Mouse (Mus musculus): ENCODE measurements around the gene Prpsap1. TPM values are rescaled to one million over a fixed set of nuclear protein-coding genes. Genes with fewer than 3 reads are reported as not detected.
A peak's percentile ranks its signal among the peaks of the same experiment; 100 is the strongest.

Gene Prpsap1
- polyA plus RNA-seq (2017; shearing (Covaris generic)): 10 to 100 TPM; 32.9 to 39.6 TPM

DNA sequence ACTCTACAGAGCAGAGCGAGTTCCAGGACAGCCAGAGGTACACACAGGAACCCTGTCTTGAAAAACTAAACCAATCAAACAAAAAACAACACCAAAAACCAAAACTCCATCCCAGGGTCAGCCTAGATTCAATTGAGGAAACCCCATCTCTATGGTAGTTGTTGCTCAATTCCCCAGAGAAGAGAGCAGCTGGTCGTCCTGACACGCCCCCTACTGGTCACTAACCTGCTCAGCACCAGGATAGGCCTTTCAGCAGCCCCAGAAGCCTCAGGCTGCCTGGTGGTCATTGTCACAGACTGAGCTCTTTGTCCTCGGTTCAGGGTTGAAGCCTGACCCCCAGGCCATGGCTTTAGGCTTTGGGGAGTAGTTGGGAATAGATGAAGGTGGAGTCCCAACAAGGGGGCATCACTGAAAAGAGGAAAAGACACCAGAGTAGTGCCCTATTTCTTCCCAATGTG lies at the start of gene Prpsap1:
TSS of gene Prpsap1 (minus strand) at position 408 of the 458 bp plus-strand sequence.
- no peak for ATAC-seq

DNA sequence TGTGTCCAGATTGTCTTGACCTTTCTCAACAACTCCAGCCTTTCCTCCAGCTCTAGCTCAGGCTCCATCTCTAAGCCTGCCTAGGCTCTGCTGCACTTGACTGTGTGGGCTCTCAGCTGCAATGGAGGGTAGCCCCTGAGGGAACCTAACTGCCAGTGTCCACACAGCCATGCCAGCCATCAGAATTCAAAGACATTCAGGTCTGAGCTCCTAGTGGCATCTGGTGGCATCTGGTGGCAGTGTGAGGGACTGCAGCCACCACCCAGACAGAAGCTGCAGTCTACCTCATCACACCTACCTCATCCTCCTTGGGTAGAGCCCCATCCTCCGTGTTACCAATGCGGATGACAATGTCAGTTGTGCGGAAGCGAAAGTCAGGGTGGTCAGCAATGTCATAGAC lies 49.1 kb upstream of the Prpsap1 start:
- no peak for ATAC-seq

DNA sequence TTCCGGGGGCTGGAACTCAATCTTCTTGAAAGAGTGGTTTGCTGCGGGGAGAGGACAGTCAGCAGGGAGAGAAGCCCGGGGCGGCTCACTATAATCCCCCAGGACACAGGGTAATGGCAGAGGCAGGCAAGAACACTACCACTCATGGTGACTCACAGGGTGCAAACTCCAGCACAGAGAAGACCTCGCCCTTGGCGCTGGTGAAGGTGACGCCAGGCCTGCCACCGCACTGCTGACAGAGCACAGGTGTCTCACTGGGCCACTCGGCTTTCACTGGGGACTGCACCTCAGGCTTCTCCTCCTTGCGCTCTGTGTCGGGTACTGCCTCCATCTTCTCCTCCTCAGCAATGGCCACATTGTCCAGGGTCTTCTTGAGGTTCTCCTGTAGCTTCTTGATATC lies 47.2 kb upstream of the Prpsap1 start:
- ATAC-seq: no peak

DNA sequence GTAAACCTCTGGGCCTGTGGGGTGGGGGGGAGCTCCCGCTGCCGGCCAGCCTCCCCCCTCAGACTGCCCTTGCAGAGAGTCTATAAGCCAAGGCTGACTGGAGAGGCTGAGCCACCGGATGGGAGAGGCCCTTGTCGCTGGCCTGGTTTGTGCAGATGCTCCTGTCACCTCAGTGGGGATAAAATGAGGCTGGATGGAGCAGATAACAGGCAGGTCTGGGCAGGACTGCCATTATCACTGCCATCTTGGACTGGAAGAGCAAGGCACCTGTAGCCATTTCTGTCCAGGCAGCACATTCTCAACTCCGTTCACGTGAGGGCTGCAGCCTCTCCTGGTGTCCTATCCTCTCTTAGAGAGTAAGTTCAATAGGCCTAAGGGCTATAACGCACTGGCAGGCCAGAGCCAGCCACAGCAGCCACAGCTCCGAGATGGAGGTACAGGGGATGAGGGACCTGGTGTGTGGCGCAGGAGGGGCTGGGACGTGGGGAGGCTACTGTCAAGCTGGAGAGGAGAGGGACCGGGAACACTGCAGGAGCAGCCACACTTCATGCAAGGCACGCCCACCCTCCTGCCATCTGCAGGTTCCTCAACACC lies 44.2 kb upstream of the Prpsap1 start:
- no peak for ATAC-seq

DNA sequence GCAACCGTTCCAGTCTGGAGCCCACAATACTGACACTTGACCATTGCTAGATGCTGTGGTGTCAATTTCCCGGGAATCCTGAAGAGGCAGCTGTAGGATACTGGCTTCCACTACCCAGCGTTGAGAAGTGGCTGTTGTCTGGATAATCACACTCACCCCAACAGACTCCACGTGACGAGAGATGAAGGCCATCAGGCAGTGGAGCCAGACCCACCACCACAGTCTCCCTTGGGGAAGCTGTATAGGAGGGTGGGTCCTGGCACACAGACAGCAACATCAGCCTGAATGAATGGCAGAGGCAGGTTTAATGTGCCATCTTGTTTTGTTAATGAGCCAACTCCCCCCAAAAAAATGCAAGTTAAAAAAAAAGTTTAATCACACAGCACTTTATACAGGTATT lies 43.4 kb upstream of the Prpsap1 start:
- no peak for ATAC-seq

DNA sequence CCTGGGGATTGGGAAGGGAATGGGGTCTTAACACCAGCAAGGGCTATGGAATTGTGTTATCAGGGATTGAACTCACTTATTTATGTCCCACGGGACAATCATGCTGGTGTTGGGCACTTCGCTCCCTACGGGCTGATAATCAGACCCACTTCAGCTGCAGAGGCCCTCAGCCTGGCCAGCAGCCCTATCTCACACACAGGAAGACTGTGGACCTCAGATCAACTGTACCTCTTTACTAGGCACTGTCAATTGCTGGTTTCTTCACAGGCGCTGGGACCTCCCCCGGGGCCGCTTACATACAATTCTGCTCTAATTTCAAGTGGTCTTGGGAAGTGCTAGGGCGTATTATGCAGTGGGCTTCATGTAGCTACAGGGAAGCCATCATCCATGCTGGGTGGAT lies 42.7 kb upstream of the Prpsap1 start:
- ATAC-seq: no peak

DNA sequence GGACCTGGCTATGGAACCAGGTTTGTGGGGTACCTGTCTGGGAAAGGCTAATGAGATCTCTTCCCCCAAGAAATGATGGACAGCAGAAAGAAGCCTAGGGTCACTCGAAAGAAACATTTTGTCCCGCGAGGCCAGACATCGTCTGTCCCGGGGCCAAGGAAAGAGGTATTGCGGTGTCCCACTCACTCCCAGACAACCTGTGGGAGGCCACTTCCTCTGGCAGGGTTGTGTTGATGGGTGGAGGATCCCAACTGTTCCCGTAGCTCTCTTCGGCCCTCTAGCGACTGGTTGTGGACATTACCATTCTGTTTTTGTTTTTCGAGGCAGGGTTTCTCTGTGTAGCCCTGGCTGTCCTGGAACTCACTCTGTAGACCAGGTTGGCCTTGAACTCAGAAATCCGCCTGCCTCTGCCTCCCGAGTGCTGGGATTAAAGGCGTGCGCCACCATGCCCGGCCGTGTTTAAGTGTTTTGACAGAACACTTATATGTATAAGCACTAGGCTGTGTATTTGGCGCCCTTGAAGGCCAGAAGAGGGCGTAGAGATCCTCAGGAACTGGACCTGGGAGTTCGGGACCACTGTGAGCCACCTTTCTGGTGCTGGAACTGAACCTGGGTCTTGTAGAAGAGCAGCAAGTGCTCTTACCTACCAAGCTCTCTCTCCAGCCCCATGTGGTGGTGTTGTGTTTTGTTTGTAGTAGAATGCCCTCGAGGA lies 40.3 kb upstream of the Prpsap1 start:
- no peak for ATAC-seq

DNA sequence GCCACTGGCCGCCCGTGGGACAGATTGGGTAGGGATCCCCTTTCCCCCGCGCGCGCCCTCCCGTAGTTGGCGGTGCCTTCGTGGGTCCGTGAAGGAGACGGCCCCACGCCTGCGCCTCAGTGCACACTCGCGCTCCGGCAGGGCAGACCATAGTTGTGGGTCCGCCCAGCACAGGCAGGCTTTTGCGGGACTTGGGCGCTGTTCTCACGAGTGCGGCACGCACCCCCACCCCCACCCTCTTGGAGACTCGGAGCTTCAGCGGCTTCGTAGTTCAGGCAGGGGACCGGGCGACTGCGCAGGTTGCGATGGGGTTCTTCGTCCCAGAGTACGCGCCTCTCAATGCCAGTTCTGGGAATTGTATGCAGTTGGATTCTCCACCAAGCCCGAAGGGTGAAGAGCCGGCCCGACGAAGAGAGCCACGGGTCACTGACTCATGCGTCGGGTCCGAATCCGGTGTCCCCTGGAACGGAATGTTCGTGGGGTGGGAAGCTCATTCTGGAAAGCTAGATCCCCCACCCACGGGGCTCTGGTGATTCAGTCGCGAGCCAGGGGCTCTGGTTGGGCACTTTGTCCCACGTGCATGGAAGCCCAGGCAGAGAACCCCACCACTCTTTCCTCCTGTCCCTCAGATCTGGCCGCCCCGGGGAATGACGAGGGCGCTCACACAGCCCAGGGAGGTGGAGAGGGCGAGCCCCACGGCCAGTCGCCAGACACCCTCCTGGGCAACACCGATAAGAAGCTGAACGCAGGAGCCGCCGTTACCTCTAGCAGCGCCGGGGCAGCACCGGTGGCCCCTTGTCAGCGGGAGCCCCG lies 39.5 kb upstream of the Prpsap1 start:
- no peak for ATAC-seq

DNA sequence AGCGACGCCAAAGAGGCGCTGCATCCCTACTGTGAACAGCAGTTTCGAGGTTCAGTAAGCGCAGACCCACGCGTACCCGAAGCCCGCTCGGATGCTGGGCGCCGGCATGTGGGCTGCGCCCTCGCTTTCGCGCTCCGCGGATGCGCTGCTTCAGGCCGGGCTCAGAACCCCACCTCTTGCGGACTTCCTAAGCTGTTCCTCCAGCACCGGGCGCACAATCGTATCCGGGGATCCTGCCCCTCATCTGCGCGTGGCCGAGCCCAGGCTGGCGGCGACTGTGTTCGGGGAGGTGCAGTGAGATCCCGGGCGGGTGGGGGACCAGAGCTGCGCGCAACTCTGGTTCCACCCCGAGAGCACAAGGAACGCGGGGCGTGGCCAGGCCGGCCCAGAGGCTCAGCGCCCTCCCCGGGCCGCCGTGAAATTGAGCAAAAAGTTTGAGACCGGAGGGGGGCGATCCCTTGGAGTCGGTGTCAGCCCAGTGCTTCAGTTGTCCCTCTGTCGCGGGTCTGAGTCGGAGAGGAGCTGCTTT lies 38.9 kb upstream of the Prpsap1 start:
- ATAC-seq: peak; percentile 14

DNA sequence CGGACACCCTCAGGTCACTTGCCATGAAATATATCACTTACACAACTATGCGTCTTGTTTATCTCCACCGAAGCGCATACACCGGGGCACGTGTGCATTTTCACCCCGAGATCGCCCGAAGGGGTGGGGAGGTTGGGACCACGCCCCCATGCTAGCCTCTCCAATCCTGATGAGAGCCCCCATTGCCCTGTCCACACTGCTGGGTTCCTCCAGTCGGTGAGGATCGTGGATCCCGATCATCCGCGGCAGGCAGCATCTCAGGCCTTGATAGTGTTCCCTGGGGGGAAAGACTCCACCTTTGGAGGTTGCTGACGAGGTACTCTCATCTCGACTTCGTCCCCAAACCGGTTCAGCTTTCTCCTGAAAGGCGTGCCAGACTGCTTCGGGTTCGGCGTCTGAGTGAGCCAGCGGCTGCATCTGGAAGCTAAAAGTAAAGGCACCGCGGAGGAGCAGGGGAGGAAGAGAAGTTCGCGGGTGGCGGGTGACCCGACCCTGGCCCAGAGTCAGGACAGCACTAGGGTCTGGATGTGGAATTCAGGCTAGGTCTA lies 38.3 kb upstream of the Prpsap1 start:
- no peak for ATAC-seq

DNA sequence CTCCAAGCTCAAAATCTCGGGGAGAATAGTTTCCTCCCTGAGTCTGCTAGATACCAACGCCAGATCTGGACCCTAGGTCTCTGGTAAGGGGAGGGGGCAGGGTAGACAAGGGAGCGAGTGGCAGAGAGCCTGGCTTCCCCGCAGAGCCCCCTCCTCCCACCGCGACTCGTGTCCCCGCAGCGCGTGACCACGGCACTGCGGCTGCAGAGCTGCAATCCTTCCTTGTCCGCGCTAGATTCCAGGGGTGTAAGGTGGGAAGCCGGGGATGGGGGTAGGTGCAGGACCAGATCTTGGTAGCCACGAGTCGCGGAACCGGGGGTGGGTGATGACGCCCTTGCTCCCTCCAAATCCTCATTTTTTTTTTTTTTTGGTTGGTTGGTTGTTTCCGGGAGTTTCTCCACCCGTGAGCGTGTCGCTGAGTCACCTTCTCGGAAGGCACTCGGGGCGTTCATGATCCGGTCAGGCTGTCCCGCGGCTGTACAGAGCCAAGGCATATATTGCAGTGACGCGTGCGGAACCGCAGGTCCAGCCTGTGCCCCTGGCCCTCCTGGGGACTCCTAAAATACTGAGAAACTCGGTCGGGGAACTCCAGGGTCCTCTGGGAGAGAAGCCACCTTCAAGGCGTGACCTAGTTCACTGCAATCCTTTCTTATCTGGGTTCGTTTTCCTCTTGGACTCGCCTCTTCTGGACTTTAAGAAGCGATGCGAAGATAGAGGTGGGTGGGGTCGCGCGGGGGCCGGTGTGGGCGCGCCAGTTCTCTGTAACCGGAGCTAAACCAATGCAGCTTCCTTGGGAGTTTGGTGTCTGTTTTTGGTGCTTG lies 37.6 kb upstream of the Prpsap1 start:
- no peak for ATAC-seq

DNA sequence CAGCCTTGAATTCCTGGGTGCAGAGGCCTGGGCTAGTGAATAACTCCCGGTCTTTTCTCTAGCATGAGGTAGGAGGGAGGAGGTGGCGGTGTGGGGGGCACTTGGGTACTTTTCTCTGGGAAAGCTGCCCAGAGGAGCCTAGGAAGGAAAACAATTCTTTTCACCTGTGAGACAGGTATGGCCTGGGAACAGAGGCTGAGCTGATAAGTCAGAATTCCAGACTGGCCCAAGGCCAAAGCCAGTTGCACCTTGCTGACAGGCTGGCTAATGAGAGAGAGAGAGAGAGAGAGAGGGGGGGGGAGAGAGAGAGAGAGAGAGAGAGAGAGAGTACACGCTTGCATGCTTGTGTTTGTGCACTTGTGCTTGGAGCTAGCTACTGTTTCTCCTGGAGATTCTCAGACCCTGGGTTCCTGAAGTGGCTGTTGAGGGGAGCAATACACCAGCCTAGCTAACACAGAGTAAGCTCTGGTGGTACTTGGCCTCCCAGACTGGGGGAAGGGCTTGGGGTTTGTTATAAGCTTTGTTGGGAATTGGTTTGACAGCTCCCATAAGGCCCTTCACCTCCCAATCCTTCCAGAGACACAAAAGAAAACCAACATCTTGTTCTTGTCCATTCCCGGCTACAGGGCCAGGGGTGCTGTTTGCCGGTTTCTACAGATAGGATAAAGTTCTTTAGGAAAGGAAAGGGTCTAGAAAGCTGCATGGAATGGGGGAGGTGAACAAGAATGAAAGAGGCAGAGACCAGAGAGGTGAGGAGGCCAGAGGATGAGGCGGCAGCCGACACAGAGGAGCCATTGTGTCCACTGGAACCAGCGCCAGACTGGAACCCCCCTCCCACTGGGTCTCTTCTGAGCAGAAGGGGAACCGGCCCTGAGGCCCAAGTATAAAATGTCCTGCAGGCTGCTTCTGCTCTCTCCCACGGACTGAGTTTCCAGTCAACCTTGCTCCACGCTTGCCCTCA lies 36.5 kb upstream of the Prpsap1 start, which contains the start of gene Sphk1:
TSS of gene Sphk1 (plus strand) at position 739 of the 961 bp plus-strand sequence.
- no peak for ATAC-seq

DNA sequence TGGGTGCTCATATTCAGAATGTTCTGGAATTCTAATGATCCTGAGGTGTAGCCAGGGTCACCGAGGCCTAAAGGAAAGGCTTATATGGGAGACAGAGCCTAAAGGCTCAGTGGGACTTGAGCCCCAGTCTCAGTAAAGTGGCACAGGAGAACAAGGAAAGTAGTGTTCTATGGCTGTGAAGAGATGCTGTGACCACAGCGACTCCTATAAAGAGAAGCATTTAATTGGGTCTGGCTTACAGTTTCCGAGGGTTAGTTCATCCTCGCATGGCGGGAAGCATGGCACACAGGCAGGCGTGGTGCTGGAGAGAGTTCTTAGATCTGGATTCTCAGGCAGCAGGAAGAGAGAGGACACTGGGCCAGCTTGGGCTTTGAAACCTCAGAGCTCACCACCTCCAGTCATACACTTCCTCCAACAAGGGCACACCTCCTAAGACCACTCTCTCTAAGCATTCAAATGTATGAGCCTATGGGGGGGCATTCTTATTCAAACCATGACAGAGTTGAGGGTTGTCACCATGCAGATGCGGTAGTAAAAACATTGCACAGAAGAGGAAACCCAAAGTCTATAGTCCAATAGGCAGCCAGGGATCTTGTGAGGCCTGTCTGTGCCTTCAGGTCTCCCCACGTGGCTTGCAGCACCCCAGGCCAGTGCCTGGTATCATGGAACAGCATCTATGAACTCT lies 34.8 kb upstream of the Prpsap1 start:
- ATAC-seq: no peak

DNA sequence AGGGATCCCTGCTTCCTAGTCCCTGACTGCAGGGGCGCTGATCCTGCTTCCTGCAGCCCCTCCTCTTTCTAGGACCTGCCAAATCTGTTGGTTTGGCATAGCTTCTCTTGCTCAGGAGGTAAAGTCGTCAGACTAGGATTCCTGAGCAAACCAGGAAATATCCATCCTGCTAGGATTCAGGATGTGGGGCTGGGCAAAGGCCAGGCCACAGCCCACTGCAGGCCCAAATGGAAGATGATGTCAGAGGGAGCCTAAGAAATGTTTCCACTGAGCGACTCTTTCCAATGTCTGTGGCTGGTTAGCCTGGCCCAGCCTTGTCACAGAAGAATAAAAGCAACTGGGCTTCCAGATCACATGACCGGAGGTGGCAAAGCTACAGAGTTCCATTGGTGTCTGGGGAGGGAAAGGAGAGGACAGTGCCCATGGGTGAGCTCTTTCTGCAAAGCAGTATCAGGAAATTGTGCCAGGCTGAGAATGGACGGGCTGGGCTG lies 29.7 kb upstream of the Prpsap1 start:
- no peak for ATAC-seq

DNA sequence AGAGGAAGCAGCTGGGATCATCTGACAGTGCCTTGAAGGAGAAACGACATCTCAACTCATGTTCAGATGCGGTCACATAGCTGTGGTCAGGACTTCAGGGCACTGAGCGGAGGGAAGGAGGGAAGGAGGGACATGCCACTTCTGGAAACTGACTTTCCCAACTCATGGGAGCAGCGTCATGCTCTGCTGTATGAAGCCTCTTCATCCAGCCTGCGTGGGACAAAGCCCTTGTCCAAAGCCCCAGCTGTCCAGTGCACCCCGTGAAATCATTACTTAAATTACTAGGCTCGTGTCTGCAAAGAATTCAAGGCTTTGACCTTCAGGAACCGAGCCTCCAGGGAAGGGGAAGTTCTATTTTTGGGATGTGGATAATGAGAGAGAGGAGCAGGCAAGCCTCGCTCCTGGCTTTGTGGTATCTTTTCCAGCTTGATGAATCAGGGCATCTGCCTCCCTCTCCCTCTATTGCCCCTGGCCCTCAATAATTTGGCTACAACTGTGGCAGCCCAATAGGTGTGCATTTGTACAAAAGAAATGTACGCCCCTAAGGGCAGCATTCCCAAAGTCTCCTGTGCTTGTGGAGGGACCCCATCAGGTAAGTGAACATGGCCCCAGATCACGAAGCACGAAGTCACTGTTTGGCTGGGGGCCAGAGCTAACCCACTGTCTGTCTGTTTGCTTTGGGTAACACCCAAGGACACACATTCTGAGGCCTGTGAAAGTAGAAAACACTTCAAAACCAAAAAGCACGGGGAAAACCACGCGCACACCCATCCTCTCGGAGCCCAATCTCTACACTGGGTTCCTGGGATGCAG lies 29.1 kb upstream of the Prpsap1 start:
- no peak for ATAC-seq

DNA sequence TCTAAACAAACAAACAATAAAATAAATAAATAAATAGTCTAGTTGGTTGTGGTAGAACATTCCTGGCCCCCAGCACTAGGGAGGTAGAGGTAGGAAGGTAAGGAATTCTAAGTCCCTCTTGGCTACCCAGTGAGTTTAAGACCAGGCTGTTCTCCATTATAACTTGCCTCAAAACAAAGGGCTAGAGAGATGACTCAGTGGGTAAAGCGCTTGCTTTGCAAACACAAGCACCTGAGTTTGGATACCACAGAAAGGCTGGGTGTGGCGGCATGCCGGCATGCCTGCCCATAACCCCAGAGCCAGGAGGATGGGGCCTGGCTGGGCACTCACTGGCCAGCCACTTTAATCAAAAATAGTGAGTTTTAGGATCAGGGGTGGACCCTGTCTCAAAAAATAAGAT lies 28.0 kb upstream of the Prpsap1 start:
- ATAC-seq: no peak

DNA sequence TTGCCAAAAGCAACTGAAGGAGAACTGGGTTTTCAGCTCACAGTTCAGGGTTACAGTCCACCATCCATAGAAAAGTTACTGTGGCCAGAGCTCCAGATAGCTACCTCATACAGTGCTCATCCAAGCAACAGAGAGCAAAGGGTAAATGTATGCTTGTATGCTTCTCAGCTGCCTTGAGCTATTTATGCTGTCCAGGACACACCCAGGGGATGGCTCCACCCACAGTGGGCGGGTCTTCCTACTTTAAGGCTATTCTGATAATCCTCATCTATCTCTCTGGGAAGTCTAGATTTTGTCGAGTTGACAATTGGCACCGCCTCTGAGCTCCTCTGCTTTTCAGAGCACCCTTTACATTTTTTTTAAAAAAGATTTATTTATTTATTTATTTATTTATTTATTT lies 27.1 kb upstream of the Prpsap1 start:
- no peak for ATAC-seq

DNA sequence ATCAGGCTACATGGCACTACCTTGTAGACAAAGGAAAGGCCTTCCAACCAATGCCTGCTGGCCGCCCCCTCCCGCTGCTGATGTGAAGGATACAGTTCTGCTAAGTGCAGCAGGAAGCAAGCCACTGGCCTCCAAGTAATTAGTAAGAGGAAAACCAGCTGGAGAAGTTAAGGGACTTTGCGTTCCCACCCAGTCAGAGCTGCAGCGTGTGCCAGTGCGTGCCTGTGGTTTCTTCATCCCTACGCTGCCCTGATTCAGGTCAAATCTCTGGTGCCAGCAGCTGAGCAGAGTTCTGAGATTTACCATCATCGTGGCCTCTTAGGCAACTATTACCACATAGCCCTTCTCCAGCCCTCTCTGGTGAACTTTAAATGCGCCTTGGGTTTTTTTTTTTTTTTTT lies 24.5 kb upstream of the Prpsap1 start:
- ATAC-seq: no peak
